Mouse (Mus musculus): Measurements from ENCODE around the gene Clip2. TPM values are rescaled to one million over a fixed set of nuclear protein-coding genes. Genes with fewer than 3 reads are reported as not detected.
A peak's percentile ranks its signal among the peaks of the same experiment; 100 is the strongest.
"Not testable (repeated sequence)": the region's sequence is repeated elsewhere in the genome, so short reads cannot be mapped to it uniquely, and the experiment has no call there.

The Clip2 gene
- polyA plus RNA-seq, 1 experiment = 115 TPM

GRCm38 (mm10) chr5:134455186-134455895 is 96.9 kb downstream of the Clip2 start:
- peak; percentile 73 for DNase-seq (ENCODE audit: low read depth)
- no peak for TF ChIP-seq POLR2A (IDR thresholded peaks at IDR 0.05; ENCODE audit: borderline replicate concordance, extremely low read depth, insufficient read depth, insufficient read length, poor library complexity, severe bottlenecking)
- TF ChIP-seq CTCF (IDR thresholded peaks at IDR 0.05; ENCODE audit: borderline replicate concordance, extremely low read depth, insufficient read depth, insufficient read length) = no peak

- peak; percentile 43 for DNase-seq (ENCODE audit: low read depth)
- TF ChIP-seq CTCF (IDR thresholded peaks at IDR 0.05; ENCODE audit: borderline replicate concordance, extremely low read depth, insufficient read depth, insufficient read length) (no peak), POLR2A (IDR thresholded peaks at IDR 0.05; ENCODE audit: borderline replicate concordance, extremely low read depth, insufficient read depth, insufficient read length, poor library complexity, severe bottlenecking) (no peak)
Observed at GRCm38 (mm10) chr5:134454421-134454820, 97.8 kb downstream of the Clip2 start.

GRCm38 (mm10) chr5:134453577-134453976 is 98.7 kb downstream of the Clip2 start:
- TF ChIP-seq CTCF (IDR thresholded peaks at IDR 0.05; ENCODE audit: borderline replicate concordance, extremely low read depth, insufficient read depth, insufficient read length) = no peak
- TF ChIP-seq POLR2A (IDR thresholded peaks at IDR 0.05; ENCODE audit: borderline replicate concordance, extremely low read depth, insufficient read depth, insufficient read length, poor library complexity, severe bottlenecking) = no peak
- peak; percentile 84 for DNase-seq (ENCODE audit: low read depth)

GRCm38 (mm10) chr5:134446755-134447154 is 105.5 kb downstream of the Clip2 start:
- not testable (repeated sequence) for DNase-seq (ENCODE audit: low read depth)

GRCm38 (mm10) chr5:134445895-134446294 is 106.3 kb downstream of the Clip2 start:
- DNase-seq (ENCODE audit: low read depth) = peak; percentile 40
- TF ChIP-seq POLR2A (IDR thresholded peaks at IDR 0.05; ENCODE audit: borderline replicate concordance, extremely low read depth, insufficient read depth, insufficient read length, poor library complexity, severe bottlenecking) (no peak), CTCF (IDR thresholded peaks at IDR 0.05; ENCODE audit: borderline replicate concordance, extremely low read depth, insufficient read depth, insufficient read length) (no peak)

- DNase-seq (ENCODE audit: low read depth) = no peak
- no peak for TF ChIP-seq POLR2A (IDR thresholded peaks at IDR 0.05; ENCODE audit: borderline replicate concordance, extremely low read depth, insufficient read depth, insufficient read length, poor library complexity, severe bottlenecking)
- no peak for TF ChIP-seq CTCF (IDR thresholded peaks at IDR 0.05; ENCODE audit: borderline replicate concordance, extremely low read depth, insufficient read depth, insufficient read length)
Observed at GRCm38 (mm10) chr5:134445208-134445831, 106.9 kb downstream of the Clip2 start.

- TF ChIP-seq POLR2A (IDR thresholded peaks at IDR 0.05; ENCODE audit: borderline replicate concordance, extremely low read depth, insufficient read depth, insufficient read length, poor library complexity, severe bottlenecking) = no peak
- no peak for TF ChIP-seq CTCF (IDR thresholded peaks at IDR 0.05; ENCODE audit: borderline replicate concordance, extremely low read depth, insufficient read depth, insufficient read length)
- no peak for DNase-seq (ENCODE audit: low read depth)
Observed at GRCm38 (mm10) chr5:134444473-134444872, 107.8 kb downstream of the Clip2 start.

- TF ChIP-seq POLR2A (IDR thresholded peaks at IDR 0.05; ENCODE audit: borderline replicate concordance, extremely low read depth, insufficient read depth, insufficient read length, poor library complexity, severe bottlenecking) (no peak), CTCF (IDR thresholded peaks at IDR 0.05; ENCODE audit: borderline replicate concordance, extremely low read depth, insufficient read depth, insufficient read length) (no peak)
Observed at GRCm38 (mm10) chr5:134442066-134442465, 110.2 kb downstream of the Clip2 start.

GRCm38 (mm10) chr5:134441105-134441504 is 111.1 kb downstream of the Clip2 start:
- TF ChIP-seq POLR2A (IDR thresholded peaks at IDR 0.05; ENCODE audit: borderline replicate concordance, extremely low read depth, insufficient read depth, insufficient read length, poor library complexity, severe bottlenecking) (no peak), CTCF (IDR thresholded peaks at IDR 0.05; ENCODE audit: borderline replicate concordance, extremely low read depth, insufficient read depth, insufficient read length) (no peak)
- DNase-seq (ENCODE audit: low read depth) = no peak

More at GRCm38 (mm10) chr5:134442066-134442465, 110.2 kb downstream of the Clip2 start:
- DNase-seq (ENCODE audit: low read depth) = no peak

GRCm38 (mm10) chr5:134440098-134440497 is 112.1 kb downstream of the Clip2 start:
- DNase-seq (ENCODE audit: low read depth) = peak; percentile 43
- TF ChIP-seq POLR2A (IDR thresholded peaks at IDR 0.05; ENCODE audit: borderline replicate concordance, extremely low read depth, insufficient read depth, insufficient read length, poor library complexity, severe bottlenecking) (no peak), CTCF (IDR thresholded peaks at IDR 0.05; ENCODE audit: borderline replicate concordance, extremely low read depth, insufficient read depth, insufficient read length) (no peak)

GRCm38 (mm10) chr5:134439481-134439880 is 112.8 kb downstream of the Clip2 start:
- TF ChIP-seq POLR2A (IDR thresholded peaks at IDR 0.05; ENCODE audit: borderline replicate concordance, extremely low read depth, insufficient read depth, insufficient read length, poor library complexity, severe bottlenecking) (no peak), CTCF (IDR thresholded peaks at IDR 0.05; ENCODE audit: borderline replicate concordance, extremely low read depth, insufficient read depth, insufficient read length) (no peak)
- no peak for DNase-seq (ENCODE audit: low read depth)

Other genes with a start within 250 kb of the Clip2 start
- gene Gtf2i, start 237.7 kb downstream of the Clip2 start, polyA plus RNA-seq (2012; rRNA removed) = 156 and 196 TPM in 2 replicates
- gene Gtf2ird1, start 95.7 kb downstream of the Clip2 start, polyA plus RNA-seq (2012; rRNA removed) = 78.1 and 80.5 TPM in 2 replicates
- 0.04 and 0.06 TPM in 2 replicates for gene Syna, start 7.7 kb upstream of the Clip2 start, polyA plus RNA-seq (2012; rRNA removed)
- gene Rfc2, start 28.9 kb upstream of the Clip2 start, polyA plus RNA-seq (2012; rRNA removed) = 192 and 242 TPM in 2 replicates
- gene Lat2, start 62.6 kb upstream of the Clip2 start, polyA plus RNA-seq (2012; rRNA removed) = 5.9 and 6.4 TPM in 2 replicates
- gene Eif4h, start 87.1 kb upstream of the Clip2 start, polyA plus RNA-seq (2012; rRNA removed) = 313 and 339 TPM in 2 replicates
- 63.4 and 89.3 TPM in 2 replicates for gene Limk1, start 136.2 kb upstream of the Clip2 start, polyA plus RNA-seq (2012; rRNA removed)
- 21.6 and 29.1 TPM in 2 replicates for gene Eln, start 194.9 kb upstream of the Clip2 start, polyA plus RNA-seq (2012; rRNA removed)